Mouse (Mus musculus) heart, embryonic 16.5 days (tissue): ENCODE results near the gene Fam129a. TPM values are rescaled to one million over a fixed set of nuclear protein-coding genes. Genes with fewer than 3 reads are reported as not detected.

Source experiments
- ATAC-seq: fragments of 200-750 bp; cut with Nextera tagmentation; replicated peaks from 2 replicates; pipeline ENCODE4 v1.8.0; 2017; ENCODE audit warnings: moderate number of reproducible peaks; ENCODE audit not compliant: insufficient read depth, low FRiP score; ENCODE audit errors: extremely low read depth
- H3K27ac ChIP-seq: fragments of 300-500 bp; sonication (generic); 2 replicates; pipeline ENCODE4 v1.5.1; 2014; ENCODE audit warnings: mild to moderate bottlenecking, low read length, control low read depth, moderate library complexity
- H3K27me3 ChIP-seq: fragments of 300-500 bp; sonication (generic); 2 replicates; pipeline ENCODE4 v1.6.1; 2014; ENCODE audit warnings: low read length, mixed read lengths; ENCODE audit not compliant: control insufficient read depth, insufficient read depth
- H3K36me3 ChIP-seq: fragments of 300-500 bp; sonication (generic); 2 replicates; pipeline ENCODE4 v1.6.1; 2014; ENCODE audit not compliant: control insufficient read depth, insufficient read depth
- H3K4me1 ChIP-seq: fragments of 300-500 bp; sonication (generic); 2 replicates; pipeline ENCODE4 v1.6.1; 2014; ENCODE audit warnings: low read length, mixed read lengths; ENCODE audit not compliant: control insufficient read depth, insufficient read depth
- H3K4me2 ChIP-seq: fragments of 300-500 bp; sonication (generic); 2 replicates; pipeline ENCODE4 v1.6.1; 2014; ENCODE audit warnings: low read depth, mild to moderate bottlenecking, control low read depth, low read length
- H3K4me3 ChIP-seq: fragments of 300-500 bp; sonication (generic); 2 replicates; pipeline ENCODE4 v1.5.1; 2014; ENCODE audit warnings: mild to moderate bottlenecking, control low read depth, low read length
- H3K9ac ChIP-seq: fragments of 300-500 bp; sonication (generic); 2 replicates; pipeline ENCODE4 v1.6.1; 2014; ENCODE audit warnings: low read length, control low read depth
- H3K9me3 ChIP-seq: fragments of 300-500 bp; sonication (generic); replicated peaks from 2 replicates; pipeline ENCODE4 v1.6.1; 2016; ENCODE audit warnings: low read length; ENCODE audit not compliant: control insufficient read depth
- WGBS: fragments of 180-500 bp; shearing (Covaris S2); extraction: QIAGEN DNeasy Blood & Tissue Kit; methylation state at CpG from one replicate; pipeline ENCODE4 v1.1.7; 2014; 5-methylcytosine and 5-hydroxymethylcytosine counted together
- polyA plus RNA-seq: library from polyadenylated mRNA; unstranded; fragments of >200 nt; fragmentation: Nextera tagmentation; extraction: Ambion mirVana; gene quantifications from 2 replicates; pipeline ENCODE4 v1.2.1, GENCODE M21; 2015

Fam129a gene
- polyA plus RNA-seq, 1 experiment from 2014 or later: 13.7 TPM

- H3K4me2 ChIP-seq: no peak overlapping the region
- H3K4me3 ChIP-seq: no peak overlapping the region
- peaks cover 29% of the 10 kb centered on the region for H3K4me1 ChIP-seq
- no peaks in the 10 kb centered on the region for H3K27me3 ChIP-seq
- ATAC-seq: no peak
- 77% methylated on average over 3 of the region's 3 CpGs for WGBS
- no peaks in the 10 kb centered on the region for H3K36me3 ChIP-seq
- H3K9ac ChIP-seq: no peak overlapping the region
- no peaks in the 10 kb centered on the region for H3K9me3 ChIP-seq
- no peak overlapping the region for H3K27ac ChIP-seq
Measured at GRCm38 (mm10) chr1:151680971-151681370, 110.0 kb downstream of the Fam129a start.

DNA sequence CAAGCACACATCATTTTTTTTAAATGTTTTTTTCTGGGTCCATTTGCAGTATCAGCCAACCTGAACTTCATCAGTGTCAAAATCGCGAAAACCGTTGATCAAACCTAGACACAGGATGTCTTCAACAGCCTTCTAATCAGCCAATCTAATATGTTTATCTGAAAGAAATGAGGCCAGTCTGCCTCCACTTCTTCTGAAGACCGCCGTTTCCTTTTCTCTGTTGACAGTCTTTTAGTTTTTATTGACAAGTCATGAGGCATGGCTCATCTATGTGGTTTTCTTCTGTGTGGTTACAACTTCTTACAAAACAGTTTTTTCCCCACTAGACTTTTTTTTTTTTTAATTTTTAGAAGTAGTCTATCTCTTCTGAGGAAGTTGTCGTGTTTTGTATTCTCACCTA lies 111.9 kb downstream of the Fam129a start:
- Histone ChIP-seq H3K4me1 (peaks cover 29% of the 10 kb centered on the region), H3K9me3 (no peaks in the 10 kb centered on the region), H3K36me3 (no peaks in the 10 kb centered on the region), H3K4me3 (no peak overlapping the region), H3K27ac (no peak overlapping the region), H3K4me2 (no peak overlapping the region), H3K9ac (no peak overlapping the region), H3K27me3 (no peaks in the 10 kb centered on the region)
- ATAC-seq: no peak
- WGBS: 72% methylated on average over 6 of the region's 6 CpGs

DNA sequence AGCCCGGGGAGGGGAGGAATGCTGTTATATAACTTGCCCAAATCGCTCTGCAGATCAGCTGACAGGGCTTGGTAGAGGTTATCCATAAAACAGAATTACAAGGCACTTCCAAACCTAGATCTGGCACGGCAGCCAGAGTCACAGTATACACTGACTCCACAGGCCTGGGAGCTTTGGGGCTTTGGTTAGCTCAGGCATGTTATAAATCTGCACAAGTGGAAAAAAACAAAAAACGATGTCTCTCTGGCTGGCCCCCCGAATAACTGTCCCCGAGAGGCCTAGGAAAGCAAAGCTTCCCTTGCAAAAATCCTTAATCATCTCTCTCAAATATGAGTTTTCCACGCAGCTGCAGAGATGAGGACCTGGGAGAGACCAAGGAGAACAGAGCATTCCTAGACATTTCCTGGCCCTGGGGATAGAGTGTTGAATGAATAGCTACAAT lies 113.5 kb downstream of the Fam129a start:
- Histone ChIP-seq H3K4me1 (peaks cover 26% of the 10 kb centered on the region), H3K4me2 (no peak overlapping the region), H3K27ac (peak overlapping the region; percentile 15), H3K27me3 (no peaks in the 10 kb centered on the region), H3K9ac (no peak overlapping the region), H3K9me3 (no peaks in the 10 kb centered on the region), H3K4me3 (no peak overlapping the region), H3K36me3 (no peaks in the 10 kb centered on the region)
- 70% methylated on average over 7 of the region's 7 CpGs for WGBS
- no peak for ATAC-seq

GRCm38 (mm10) chr1:151684978-151685377 lies 114.0 kb downstream of the Fam129a start:
- Histone ChIP-seq H3K4me2 (no peak overlapping the region), H3K36me3 (no peaks in the 10 kb centered on the region), H3K9me3 (no peaks in the 10 kb centered on the region), H3K4me1 (peaks cover 26% of the 10 kb centered on the region), H3K4me3 (no peak overlapping the region), H3K27me3 (no peaks in the 10 kb centered on the region), H3K9ac (no peak overlapping the region), H3K27ac (peak overlapping the region; percentile 15)
- WGBS: 68% methylated on average over 5 of the region's 5 CpGs
- ATAC-seq: no peak

DNA sequence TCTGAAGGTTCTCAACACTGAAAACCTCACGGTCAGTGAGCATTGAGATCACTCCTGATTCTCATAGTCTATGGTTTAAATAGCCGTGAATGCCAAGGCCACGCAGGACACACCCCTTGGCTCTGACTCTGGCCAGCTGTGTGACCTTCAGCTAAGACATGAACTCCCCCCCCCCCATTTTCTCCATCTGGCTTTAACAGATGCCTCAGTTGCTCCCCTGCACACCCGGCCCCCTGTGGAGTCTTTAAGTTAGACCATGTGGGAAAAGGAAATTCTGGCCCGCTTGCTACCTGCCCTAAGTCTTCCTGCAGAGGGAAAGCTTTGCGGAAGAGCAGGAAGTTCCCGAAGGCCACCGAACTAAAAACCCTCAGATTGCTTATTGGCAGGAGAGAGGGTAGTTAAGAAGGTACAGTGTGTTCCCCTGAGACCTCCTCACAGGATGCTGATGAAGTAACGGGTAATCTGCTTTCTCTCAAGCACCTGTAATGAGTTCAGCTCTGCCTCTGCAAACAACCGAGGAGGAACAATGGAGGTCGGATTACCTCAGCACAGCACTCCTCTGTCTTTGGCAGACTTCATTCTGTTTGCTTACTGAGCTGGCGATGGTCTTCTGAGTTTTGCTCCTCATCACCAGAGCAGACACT lies 114.8 kb downstream of the Fam129a start:
- H3K27me3 ChIP-seq: no peaks in the 10 kb centered on the region
- WGBS: 34% methylated on average over 12 of the region's 12 CpGs
- H3K4me3 ChIP-seq: no peak overlapping the region
- H3K27ac ChIP-seq: peak overlapping the region; percentile 37; the same call in 1 of the 2 replicates
- no peak overlapping the region for H3K9ac ChIP-seq
- no peaks in the 10 kb centered on the region for H3K36me3 ChIP-seq
- H3K4me2 ChIP-seq: no peak overlapping the region
- H3K9me3 ChIP-seq: no peaks in the 10 kb centered on the region
- ATAC-seq: 0 out of 2 replicates have a peak, but pooled peaks have one; percentile 24
- H3K4me1 ChIP-seq: peaks cover 24% of the 10 kb centered on the region

GRCm38 (mm10) chr1:151686696-151687095 lies 115.7 kb downstream of the Fam129a start:
- Histone ChIP-seq H3K36me3 (no peaks in the 10 kb centered on the region), H3K9ac (no peak overlapping the region), H3K27me3 (no peaks in the 10 kb centered on the region), H3K9me3 (no peaks in the 10 kb centered on the region), H3K4me1 (peaks cover 22% of the 10 kb centered on the region), H3K27ac (peak overlapping the region; percentile 54), H3K4me3 (no peak overlapping the region), H3K4me2 (no peak overlapping the region)
- 19% methylated on average over 8 of the region's 8 CpGs for WGBS
- ATAC-seq: peak; percentile 63

GRCm38 (mm10) chr1:151689032-151689431 lies 118.0 kb downstream of the Fam129a start:
- Histone ChIP-seq H3K9ac (no peak overlapping the region), H3K4me3 (no peak overlapping the region), H3K36me3 (no peaks in the 10 kb centered on the region), H3K27ac (no peak overlapping the region), H3K4me1 (peaks cover 24% of the 10 kb centered on the region), H3K9me3 (no peaks in the 10 kb centered on the region), H3K27me3 (no peaks in the 10 kb centered on the region), H3K4me2 (no peak overlapping the region)
- WGBS: 71% methylated on average over 5 of the region's 5 CpGs
- ATAC-seq: no peak

DNA sequence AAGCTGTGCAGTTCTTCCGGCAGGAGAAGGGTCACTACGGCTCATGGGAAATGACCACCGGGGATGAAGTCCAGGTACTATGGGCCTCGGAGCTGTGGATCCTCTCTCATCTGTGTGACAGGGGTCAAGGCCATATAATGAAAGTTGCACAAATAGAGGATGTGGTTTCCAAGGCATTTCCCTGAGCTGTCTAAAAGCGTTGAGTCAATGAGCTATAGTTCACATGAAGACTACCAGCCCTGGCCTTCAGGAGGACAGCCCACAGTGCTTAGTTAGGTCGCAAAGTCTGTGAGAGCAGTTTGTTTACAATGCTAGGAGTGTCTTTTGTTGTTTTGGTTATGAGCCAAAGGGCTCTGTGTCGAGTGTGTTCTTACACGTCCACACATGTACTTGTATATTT lies 118.6 kb downstream of the Fam129a start:
- H3K27me3 ChIP-seq: no peaks in the 10 kb centered on the region
- no peaks in the 10 kb centered on the region for H3K36me3 ChIP-seq
- H3K9me3 ChIP-seq: no peaks in the 10 kb centered on the region
- H3K4me1 ChIP-seq: peaks cover 28% of the 10 kb centered on the region
- no peak overlapping the region for H3K9ac ChIP-seq
- WGBS: 61% methylated on average over 8 of the region's 8 CpGs
- no peak overlapping the region for H3K4me2 ChIP-seq
- no peak overlapping the region for H3K27ac ChIP-seq
- ATAC-seq: no peak
- no peak overlapping the region for H3K4me3 ChIP-seq

DNA sequence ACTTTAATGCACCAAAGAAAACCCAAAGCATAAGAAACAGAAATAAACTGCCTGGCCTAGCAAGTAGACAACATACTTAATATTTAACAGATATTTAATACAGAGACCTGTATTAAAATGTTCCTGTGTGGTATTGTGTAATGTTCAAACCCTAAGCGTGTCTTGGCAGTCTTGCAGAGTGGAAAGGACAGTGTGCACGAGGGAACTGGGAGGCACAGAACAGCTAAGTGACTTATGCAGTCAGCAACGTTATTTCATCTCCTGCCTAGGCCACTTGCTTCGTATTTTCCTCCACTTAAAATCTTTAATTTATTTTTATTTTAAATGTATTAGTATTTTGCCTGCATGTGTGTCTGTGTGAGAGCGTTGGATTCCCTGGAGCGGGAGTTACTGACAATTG lies 119.1 kb downstream of the Fam129a start:
- WGBS: 75% methylated on average over 6 of the region's 6 CpGs
- no peaks in the 10 kb centered on the region for H3K27me3 ChIP-seq
- no peak overlapping the region for H3K4me3 ChIP-seq
- H3K36me3 ChIP-seq: no peaks in the 10 kb centered on the region
- no peak overlapping the region for H3K9ac ChIP-seq
- no peak for ATAC-seq
- H3K9me3 ChIP-seq: no peaks in the 10 kb centered on the region
- H3K4me2 ChIP-seq: no peak overlapping the region
- no peak overlapping the region for H3K27ac ChIP-seq
- H3K4me1 ChIP-seq: peaks cover 25% of the 10 kb centered on the region
